Mouse (Mus musculus): Measurements from ENCODE around the gene Phox2a.

The Phox2a gene

DNA sequence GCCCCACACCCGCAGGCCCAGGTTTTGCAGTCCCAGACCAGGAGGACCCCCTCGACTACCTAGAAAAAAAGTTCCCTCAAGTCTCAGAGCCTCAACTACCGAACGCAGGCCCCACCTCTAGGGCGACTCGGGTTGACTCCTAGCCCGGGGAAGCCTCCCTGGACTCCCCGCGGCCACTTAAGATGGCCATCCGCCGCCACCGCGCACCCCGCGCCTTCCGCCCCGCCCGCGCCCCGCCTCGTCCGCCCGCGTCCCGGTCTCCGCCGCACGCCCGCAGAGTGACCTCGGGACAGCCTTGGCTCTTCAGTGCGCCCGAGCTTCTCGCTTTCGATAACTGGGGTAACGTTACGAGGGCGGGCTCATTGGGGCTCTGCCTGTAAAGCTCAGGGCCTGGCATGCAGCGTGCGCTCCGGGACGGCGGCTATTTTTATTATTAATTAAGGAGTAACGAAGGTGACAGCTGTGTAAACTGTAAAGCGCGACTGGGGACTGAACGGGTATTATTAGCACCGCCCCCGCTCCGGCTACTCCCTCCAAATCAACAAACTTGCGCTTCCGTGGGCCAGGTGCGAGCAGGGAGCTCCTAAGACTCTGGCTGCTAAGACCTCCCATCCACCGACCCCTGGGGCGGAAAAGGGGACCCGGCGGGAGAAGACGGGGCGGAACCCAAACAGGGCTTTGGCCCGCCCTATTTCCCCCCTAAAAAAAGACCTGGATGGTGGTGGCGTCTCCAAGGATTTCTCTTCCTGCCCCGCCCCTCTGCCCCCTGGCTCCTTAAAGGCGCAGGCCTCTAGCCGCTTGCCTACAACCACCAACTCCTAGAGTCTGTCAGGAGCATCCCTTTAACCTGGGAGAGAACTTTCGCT lies 19.7 kb downstream of the Phox2a start, which contains the start of gene Inppl1:
Gene Inppl1, minus strand, starts transcription at position 624 of the 866 bp plus-strand sequence.
- DNase-seq, result peak; percentile 98

DNA sequence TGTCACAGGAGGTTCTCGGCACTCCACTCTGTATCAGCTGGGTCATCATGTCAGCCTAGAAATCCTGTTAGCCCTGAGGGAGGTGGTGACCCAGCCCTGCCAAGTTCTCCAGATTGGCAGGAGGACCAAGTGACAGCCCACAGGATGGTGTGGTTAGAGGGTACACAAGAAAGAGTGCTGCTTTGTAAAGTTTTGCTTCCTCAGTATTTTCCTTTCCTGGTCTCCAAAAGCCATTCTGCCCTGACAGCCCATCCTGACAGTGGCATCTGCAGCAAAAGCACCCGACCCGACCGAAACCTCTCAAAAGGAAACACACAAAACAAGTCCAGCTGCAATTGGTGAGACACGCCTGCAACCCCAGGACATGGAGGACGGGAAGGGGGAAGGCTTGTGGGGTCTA lies 26.1 kb downstream of the Phox2a start:
- DNase-seq, result no peak

DNA sequence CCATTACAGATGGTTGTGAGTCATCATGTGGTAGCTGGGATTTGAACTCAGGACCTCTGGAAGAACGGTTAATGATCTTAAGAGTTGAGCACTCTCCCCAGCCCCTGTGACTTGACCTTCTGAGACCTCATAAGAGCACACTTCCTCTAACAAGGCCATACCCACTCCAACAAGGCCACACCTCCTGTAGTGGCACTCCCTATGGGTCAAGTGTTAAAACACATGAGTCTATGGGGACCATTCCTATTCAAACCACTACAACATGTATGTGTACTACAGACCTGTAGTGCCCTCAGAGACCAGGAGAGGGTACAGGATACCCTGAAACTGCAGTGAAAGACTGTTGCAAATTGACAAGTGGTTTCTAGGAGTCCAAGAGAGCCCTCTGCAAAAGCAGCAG lies 29.8 kb downstream of the Phox2a start:
- no peak for DNase-seq

DNA sequence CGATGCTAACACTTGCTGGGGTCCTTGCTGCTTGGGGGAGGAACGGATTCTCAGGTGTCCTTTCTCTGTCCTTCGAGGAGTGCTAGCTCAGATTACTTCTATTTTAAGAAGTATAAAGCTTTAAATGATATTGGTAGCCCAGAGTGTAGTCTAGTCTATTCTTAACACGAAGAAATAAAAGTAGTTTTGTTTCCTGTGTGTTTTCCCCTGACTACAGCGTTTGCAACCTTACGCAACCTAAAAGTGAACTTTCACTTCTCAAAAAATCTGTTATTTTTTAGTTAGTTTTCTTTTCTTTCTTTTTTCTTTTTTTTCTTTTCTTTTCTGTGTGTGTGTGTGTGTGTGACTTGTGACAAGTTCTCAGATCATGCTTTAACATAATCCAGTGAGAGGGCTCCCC lies 33.6 kb downstream of the Phox2a start:
- no peak for DNase-seq

DNA sequence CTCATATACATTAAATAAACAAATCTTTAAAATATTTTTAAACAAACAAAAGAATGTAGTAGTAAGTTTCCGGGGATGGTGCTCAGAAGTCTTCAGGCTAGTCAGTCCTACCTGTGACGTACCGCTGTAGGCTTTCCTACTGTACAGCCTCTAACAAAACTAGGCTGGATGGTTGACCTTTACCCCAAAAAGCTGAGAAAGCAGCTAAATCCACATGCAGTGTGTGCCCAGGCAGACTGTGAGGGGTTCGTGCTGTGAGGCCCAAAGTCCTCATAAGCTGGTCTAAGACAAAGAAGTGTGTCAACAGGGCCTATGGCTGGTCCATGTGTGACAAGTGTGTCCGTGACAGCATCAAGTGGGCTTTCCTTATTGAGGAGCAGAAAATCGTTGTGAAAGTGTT lies 34.7 kb downstream of the Phox2a start:
- DNase-seq, result no peak

DNA sequence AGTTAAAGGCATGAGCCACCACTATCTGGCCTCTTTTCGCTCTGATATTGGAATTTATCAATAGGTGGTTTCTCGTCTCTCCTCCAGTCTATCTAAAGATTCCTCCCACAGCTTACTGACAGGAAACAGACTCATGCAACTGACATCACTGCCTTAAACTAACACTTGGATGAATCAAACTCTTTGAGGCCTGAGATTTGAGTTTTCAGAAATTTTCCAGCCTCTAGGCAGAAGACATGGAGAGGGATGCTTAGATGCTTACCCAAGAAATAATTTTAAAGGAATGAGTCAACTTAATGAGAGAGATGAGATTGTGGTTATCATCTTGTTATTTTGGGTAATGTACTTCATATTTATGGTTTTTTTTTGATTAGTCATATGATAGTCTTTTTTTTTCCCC lies 35.7 kb downstream of the Phox2a start:
- no peak for DNase-seq

DNA sequence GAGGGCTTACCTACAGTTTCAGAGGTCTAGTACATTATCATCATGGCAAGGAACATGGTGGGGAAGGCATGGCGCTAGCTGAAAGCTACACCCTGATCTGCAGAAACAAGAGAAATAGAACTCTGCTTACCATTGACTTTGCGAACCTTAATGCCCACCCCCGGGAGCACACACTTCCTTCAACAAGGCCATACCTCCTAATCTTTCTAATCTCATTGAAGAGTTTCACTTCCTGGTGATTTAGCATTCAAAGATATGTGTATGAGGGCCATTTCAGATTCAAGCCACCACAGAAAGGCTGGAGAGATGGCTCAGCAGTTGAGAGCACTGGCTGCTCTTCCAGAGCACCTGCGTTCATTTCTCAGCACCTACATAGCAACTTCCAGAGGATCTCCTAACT lies 39.0 kb downstream of the Phox2a start, which contains the start of gene Folr2:
Gene Folr2, minus strand, starts transcription at position 101 of the 400 bp plus-strand sequence.
- no peak for DNase-seq

DNA sequence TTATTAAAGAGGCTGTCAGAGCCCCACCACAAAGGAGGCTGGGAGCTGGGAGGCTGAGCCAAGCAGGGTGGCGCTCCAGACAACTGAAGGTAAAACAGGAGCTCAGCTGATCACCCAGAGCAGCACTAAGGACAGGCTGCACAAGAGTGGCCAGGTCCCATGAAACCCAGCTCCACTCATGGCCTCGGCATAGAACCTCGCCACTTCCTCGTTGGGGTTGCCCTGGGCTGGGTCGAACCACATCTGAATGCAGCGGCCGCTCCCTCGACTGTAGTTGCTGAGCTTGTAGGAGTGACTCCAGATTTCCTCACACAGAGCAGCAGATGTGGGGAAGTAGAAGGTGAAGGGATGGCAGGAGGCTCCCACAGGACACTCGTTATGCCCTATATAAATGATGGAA lies 40.2 kb downstream of the Phox2a start:
- DNase-seq, result no peak

DNA sequence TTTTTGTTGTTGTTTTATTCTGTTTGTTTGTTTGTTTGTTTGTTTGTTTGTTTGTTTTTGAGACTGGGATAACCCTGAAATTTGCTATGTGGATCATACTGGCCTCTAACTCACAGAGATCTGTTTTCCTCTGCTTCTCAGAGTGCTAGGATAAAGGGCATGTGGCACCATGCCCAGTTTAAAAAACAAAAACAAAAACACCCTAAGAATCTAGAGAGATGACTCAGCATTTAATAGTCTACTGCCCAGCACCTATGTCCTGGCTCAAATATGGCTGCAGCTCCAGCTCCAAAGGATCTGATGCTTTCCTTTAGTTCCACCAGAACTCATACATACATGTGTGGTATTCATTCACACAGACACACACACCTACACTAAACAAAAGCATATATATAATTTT lies 42.9 kb downstream of the Phox2a start:
- peak; percentile 46 for DNase-seq

DNA sequence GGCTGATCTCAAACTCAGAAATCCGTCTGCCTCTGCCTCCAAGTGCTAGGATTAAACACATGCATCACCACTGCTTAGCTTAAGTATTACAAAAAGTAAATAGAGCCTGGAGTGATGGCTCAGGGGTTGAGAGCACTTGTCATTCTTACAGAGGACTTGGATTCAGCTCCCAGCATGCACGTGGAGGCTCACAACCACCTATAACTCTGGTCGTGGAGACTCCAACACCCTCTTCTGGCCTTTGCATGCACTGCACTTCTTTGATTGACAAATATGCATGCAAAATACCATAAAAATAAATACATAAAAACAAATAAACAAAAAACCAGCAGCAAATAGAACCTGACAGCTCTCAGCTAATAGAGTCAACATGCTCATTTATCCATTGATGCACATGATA lies 44.2 kb downstream of the Phox2a start:
- no peak for DNase-seq

DNA sequence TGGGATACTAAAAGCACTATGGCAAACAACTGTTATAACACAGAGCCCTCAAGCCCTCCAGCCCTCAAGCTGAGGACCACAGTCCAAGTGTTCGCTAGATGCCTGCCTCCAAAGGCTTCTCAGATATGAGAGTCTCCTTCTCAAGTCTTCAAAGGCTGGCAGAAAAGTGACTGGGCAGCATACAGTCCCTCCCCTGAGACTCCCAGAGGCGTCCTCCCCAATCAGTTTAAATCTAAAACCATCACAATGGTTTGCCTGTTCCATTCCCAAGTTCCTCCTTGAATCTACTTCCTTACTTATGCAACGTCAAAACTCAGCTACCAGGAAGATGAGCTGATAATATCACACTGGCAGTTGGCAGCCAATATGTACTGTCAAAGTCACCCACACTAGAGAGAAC lies 45.3 kb downstream of the Phox2a start, which contains the start of gene Anapc15:
Gene Anapc15, plus strand, starts transcription at position 301 of the 400 bp plus-strand sequence.
- no peak for DNase-seq

DNA sequence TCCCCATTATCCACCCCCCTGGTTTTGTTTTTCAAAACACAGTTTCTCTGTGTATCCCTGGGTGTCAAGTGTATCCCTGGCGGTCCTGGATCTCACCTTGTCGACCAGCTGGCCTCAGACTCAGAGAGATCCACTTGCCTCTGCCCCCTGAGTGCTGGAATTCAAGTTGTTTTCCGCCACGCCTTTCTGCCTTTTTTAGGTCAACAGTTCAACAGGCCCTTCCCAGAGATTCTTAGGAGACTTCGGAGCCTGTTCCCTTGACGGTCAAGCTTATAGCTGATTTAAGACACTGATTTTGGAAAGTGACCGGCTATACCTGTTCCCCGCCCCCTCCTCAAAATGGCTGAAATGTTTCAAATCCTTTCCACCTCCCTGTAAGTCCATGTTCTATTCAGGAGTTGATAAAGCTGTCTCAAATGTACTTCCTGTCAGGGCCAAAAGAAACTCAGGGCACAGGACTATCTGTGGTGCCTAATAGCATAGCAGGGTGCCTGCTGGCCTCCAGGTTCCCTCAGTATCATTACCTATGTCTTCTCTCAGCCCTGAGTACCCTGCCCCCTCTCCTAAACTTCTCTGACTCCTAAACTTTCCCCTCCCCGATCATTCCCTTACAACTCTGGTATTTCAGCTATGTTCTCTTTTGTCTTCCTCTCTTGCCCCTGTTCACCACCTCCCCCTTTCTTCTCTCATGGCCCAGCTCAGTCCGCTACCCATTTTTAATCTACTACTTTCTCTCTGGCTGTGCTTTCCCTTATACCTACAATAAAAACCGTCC lies 48.6 kb downstream of the Phox2a start:
- no peak for DNase-seq

DNA sequence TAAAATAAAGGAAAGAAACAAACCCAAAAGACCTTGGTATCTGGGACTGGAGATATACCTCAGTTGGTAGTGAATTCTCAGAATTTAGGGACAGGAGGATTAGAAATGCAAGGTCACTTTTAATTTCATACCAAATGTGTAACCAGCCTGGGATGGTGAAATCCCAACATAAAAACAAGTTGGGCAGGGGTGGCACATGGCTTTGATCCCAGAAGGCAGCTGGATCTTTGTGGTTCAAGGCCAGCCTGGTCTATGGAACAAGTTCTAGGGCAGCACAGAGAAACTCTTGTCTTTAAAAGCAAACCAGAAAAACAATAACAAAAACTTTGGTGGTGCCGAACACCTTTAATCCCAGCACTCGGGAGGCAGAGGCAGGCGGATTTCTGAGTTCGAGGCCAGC lies 49.4 kb downstream of the Phox2a start:
- no peak for DNase-seq

DNA sequence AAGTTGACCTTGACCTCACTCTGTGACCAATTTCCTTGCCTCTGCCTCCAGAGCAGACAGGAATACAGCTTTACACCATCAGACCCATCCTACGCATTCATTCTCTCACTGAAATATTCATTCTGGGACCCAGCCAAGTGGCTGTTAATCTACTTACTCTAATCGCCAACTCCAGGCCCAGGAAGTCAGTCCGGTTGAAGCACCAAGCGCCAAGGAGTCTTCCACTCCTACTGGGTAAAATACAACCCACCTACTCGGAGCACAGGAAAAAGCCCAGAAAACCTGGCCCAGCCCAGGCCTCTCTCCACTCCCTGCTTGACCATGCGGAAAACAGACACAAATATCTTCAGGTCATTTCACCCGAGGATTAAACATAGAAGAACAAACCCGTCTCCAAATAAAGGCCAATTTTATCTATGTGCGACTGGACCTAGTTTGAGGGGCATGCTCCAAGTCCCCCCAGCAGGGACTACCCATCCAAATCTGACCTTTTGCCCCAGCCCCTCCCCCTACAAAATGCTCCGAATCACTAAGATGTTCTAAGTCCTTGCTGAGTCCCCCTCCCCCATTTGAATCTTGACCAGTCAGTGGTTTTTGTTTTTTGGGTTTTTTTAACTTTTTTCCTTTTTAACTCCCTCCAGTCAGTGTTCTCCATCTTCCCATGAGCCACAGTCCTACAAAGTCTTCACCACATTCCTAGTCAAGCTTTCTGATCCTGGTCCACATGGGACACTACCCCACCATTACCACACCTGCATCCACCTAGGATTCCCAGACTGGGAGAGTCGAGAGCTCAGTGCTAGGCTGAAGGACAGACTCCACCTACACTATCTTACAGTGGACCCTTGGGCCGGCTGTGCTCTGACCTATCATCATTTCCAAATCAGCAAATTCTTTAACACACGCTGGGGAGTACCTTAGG lies 50.4 kb downstream of the Phox2a start:
- peak; percentile 78 for DNase-seq

DNA sequence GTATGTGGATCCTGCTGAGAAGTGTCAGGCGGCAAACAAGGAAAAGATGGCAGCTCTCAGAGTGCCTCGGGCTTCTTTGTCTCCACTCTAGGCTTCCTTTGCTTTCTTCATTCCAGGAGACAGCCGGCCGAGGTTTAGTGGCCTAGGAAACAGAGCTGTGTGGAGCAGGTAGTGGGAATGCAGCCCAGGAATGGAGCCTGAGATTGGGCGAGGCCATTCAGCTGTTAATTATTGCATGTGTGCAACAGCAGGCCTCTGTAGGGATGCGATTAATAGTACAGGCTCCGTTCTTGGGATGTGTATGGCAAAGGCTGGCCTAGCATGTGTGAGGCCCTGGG lies 51.0 kb downstream of the Phox2a start:
- DNase-seq, result peak; percentile 49

DNA sequence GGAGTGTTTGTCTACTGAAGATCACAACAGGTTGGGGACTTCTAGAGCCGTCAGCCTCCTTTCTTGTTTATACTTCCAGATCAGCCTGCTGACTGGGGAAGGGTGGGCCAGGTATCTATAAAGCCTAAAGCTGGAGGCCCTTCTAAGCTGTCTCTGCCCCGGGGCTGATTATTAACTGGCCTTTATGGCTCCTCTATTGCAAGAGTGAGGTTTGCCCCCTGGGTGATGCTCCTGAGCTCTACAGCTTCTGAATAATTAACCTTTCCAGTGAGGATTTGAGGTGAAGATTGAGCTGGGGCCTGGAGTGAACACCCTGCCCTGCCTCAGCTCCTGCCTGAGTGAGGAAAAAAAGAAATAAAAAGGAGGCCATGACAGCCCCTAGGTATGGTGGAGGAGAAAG lies 52.5 kb downstream of the Phox2a start, which contains the start of gene Folr1:
Gene Folr1, minus strand, starts transcription at position 160 of the 400 bp plus-strand sequence.
- DNase-seq, result peak; percentile 85

DNA sequence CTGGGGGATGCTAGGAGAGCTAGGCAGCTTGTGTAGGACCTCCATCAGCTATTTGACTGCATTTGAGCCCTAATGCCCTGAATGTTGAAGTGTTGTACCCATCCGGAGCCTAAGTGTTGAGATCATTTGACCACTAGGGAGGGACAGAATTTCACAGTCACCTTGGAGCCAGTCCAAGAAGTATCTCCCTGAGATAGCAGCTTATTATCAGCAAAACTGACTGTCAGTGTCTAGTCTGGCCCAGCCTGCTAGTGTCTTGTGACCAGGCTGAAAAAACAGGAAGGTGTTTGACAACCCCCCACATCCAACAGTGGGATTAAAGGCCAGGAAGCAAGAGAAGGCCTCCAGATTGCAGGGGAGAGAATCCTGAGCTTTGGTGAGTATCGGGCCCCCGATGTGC lies 53.2 kb downstream of the Phox2a start:
- DNase-seq, result no peak
